Mouse (Mus musculus) spleen, adult 18-20 months (tissue): ENCODE measurements around the gene Ncbp2.

Experiments used
- DNase-seq, 2 experiments: peaks; one replicate each; pipeline ENCODE4 v3.0.0; 2022; ENCODE audit warnings: mixed read lengths in 2 of 2

The Ncbp2 gene

GRCm38 (mm10) chr16:32010330-32010729 is 62.0 kb downstream of the Ncbp2 start:
- no peak for DNase-seq
